22 mouse cellular contexts compared by ENCODE assay signal in genomic region chr2:150624926-150625325, GRCm38 (mm10). TPM values are rescaled to one million over a fixed set of nuclear protein-coding genes. Genes with fewer than 3 reads are reported as not detected.
A peak's percentile ranks its signal among the peaks of the same experiment; 100 is the strongest.
DNase-seq lines count a peak whose midpoint lies in the region.
"Had no signal": no experiment of that assay in that cellular context is flagged by ENCODE, and none has a peak within 500 bp of the region (broad histone marks: within the 10 kb centered on the region; RNA-seq: fewer than 3 reads in every experiment).

No protein-coding gene starts in this region.

- peak; percentile 69 for DNase-seq in adrenal gland, adult 2 months
- no peak for DNase-seq in adrenal gland, adult 18-20 months (ENCODE audit: low spot score in 2 of 2)
- peak; percentile 26 for DNase-seq in adrenal gland, adult 8-10 months
- DNase-seq in adrenal gland, postnatal 14 days, result peak; percentile 57
- no peak for DNase-seq in left cerebral cortex, adult 9 months (ENCODE audit: low spot score in 2 of 2)
- no peak for DNase-seq in cerebellum, postnatal 25 days
- DNase-seq: B cell, adult 2 months; cerebellum, adult 18-20 months; cerebellum, adult 9-10 months; cerebellum, postnatal 14 days; forebrain, postnatal 0 days; gastrocnemius, adult 2 months; gastrocnemius, postnatal 14 days; heart, adult 11 months; kidney, adult 18-20 months; kidney, adult 9 months had no signal

RNA-seq across cellular contexts. Expression of gene Apmap, which starts 16.6 kb away (rescaled TPM):
- total RNA-seq in adrenal gland, adult 2 months (2021), result 100 to 1,000 TPM; 113 to 195 TPM
- polyA plus RNA-seq in adrenal gland, adult 2 months (2012; rRNA removed), result 45.3 and 46.1 TPM in 2 replicates
- total RNA-seq in adrenal gland, adult 18-20 months (2021), result 100 to 1,000 TPM; 122 to 153 TPM
- 100 to 1,000 TPM in 2 of 4 experiments, 10 to 100 TPM in 2; 83.0 to 114 (median 103) TPM for total RNA-seq in adrenal gland, adult 8-10 months (2022)
- 161 and 180 TPM in 2 replicates for total RNA-seq in adrenal gland, postnatal 14 days (2021)

RNA-seq across cellular contexts. Expression of gene Acss1, which starts 43.4 kb away (rescaled TPM):
- 10 to 100 TPM; 23.5 to 38.3 TPM for total RNA-seq in adrenal gland, adult 2 months (2021)
- polyA plus RNA-seq in adrenal gland, adult 2 months (2012; rRNA removed), result 30.3 and 49.8 TPM in 2 replicates
- total RNA-seq in adrenal gland, adult 18-20 months (2021), result 10 to 100 TPM; 30.4 to 78.4 TPM
- 10 to 100 TPM; 17.3 to 20.6 (median 18.0) TPM for total RNA-seq in adrenal gland, adult 8-10 months (2022)
- total RNA-seq in adrenal gland, postnatal 14 days (2021), result 75.7 and 93.0 TPM in 2 replicates

RNA-seq across cellular contexts. Expression of gene Cst7, which starts 54.7 kb away (rescaled TPM):
- total RNA-seq in adrenal gland, adult 2 months (2021), result not detected
- polyA plus RNA-seq in adrenal gland, adult 2 months (2012; rRNA removed), result 0.18 and 0.20 TPM in 2 replicates
- under 1 TPM in 1 of 2 experiments, not detected in 1; 0.51 TPM for total RNA-seq in adrenal gland, adult 18-20 months (2021)
- total RNA-seq in adrenal gland, adult 8-10 months (2022), result under 1 TPM in 1 of 4 experiments, not detected in 3; 0.37 TPM
- total RNA-seq in adrenal gland, postnatal 14 days (2021), result 0.90 TPM in 1 of 2 replicates, not detected in the other
- total RNA-seq: forebrain, postnatal 0 days; gastrocnemius, adult 2 months; gastrocnemius, postnatal 14 days; heart, adult 8-10 months; heart, postnatal 25 days had no signal
- polyA plus RNA-seq: forebrain, embryonic 14.5 days; heart, embryonic 14.5 days; hindbrain, postnatal 0 days; Patski had no signal

Comparison
In these comparisons a context has a peak if more than half of its experiments do, and no peak if none do; other contexts are left out.
1. DNase-seq: peak in adrenal gland, adult 2 months (single experiment), adrenal gland, adult 8-10 months (single experiment) and adrenal gland, postnatal 14 days (single experiment); none in adrenal gland, adult 18-20 months (0 of 2), left cerebral cortex, adult 9 months (0 of 2) and cerebellum, postnatal 25 days (0 of 2).